Mouse (Mus musculus): ENCODE measurements at regions not wholly inside any gene's neighbourhood (a gene's known extent, or its start where the extent isn't known, plus 50 kb on each side); places are given as distances from the start of the nearest gene placed in this dataset.

GRCm38 (mm10) chr1:185684638-185685037 lies 230.0 kb downstream of the Slc30a10 start:
- DNase-seq, result peak; percentile 10 to 20
- intact Hi-C loops (cut with DNase I), result loop anchor here (5.0 to 10.0 kb wide), 2 partner anchors 137 to 490 kb away; no protein-coding TSS in a partner anchor

DNA sequence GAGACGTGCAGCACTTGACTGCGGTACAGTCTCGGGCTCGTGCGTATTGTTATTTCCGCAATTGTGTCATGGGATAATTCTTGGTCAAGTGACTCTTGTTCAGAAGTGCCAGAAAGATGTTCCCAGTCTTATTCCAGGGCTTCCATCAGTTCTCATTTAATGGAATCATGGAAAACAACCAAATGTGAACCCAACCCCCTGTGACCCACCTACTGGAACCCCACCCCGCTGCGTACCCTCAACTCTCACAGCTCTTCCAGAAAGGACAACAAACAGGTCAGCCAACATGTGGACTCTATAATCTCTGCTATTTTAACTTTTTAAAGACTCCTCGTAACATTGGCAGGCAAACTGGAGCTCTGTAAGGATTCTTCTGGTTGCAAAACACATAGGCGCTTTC lies 233.9 kb downstream of the Slc30a10 start:
- intact Hi-C loops (cut with DNase I), result loop anchor here (10.0 kb wide), 1 partner anchor 486 kb away; no protein-coding TSS in a partner anchor
- no peak for DNase-seq

- intact Hi-C loops (cut with DNase I), result no loop called here
Measured at GRCm38 (mm10) chr1:185695394-185695793, 240.7 kb downstream of the Slc30a10 start.

GRCm38 (mm10) chr1:185699758-185700157 lies 245.1 kb downstream of the Slc30a10 start:
- DNase-seq, result no peak
- intact Hi-C loops (cut with DNase I), result no loop called here

More at GRCm38 (mm10) chr1:185695394-185695793, 240.7 kb downstream of the Slc30a10 start:
- DNase-seq, result no peak

- no peak for DNase-seq
- intact Hi-C loops (cut with DNase I), result no loop called here
Measured at GRCm38 (mm10) chr1:185726324-185726723, 271.7 kb downstream of the Slc30a10 start.

DNA sequence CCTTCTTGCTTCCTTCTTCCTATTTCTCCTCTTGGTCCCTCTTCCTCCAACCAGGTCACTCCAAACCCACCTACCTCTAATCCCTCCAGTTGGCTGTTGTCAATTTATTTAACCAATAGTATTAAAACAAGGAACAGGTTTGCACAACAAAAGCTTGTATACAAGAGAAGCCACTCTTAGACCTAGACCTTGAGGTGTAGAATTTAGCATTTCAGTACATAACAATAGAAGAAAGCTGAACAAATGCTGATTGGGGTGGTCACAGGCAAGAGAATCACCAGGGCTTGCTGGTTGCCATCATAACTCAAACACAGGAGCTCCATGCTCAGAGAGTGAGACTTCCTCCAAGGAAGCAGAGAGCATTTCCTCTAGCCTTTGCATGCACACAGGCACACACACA lies 272.2 kb downstream of the Slc30a10 start:
- intact Hi-C loops (cut with DNase I), result no loop called here

GRCm38 (mm10) chr1:185727749-185728148 lies 273.1 kb downstream of the Slc30a10 start:
- intact Hi-C loops (cut with DNase I), result no loop called here
- no peak for DNase-seq

More for the DNA sequence above, 272.2 kb downstream of the Slc30a10 start:
- no peak for DNase-seq

- no peak for DNase-seq
- intact Hi-C loops (cut with DNase I), result no loop called here
Measured at GRCm38 (mm10) chr1:185728406-185728805, 273.8 kb downstream of the Slc30a10 start.

DNA sequence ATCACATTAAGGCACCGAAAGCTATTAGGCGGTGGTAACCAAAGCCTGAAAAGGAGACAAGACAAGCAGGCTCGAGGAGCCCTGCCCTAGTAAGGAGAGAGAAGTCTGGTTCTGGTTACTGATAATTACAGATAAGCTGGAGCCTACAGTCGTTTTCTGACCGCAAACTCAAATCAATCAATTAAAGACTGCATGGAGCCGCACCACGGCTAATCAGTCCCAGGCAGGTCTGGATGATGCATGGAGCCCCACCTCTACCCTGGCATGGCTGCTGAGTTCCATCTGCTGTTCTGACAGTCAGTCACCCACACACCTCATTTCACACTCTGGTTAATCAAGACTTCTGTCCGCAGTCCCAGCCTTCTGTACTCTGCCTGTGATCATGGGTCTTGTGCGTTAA lies 276.4 kb downstream of the Slc30a10 start:
- no peak for DNase-seq
- intact Hi-C loops (cut with DNase I), result no loop called here

DNA sequence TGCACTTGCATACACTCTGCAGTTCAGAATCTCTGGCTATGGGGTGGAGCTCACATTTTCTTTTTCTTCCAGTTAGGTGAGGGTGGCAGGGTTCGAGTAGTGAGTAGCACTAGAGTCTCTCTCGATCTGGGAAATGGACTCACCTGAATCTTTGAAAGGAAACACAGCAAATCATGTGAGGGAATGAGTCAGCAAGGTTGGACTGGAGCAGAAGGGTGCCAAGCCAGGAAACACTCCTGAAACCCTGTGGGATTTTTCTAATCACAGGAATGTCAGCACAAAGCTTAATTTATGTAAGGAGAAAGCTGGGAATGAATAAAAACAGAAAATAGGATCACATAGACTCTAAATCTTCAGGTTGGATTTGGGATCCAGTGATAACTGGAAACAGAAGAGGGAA lies 282.1 kb downstream of the Slc30a10 start:
- no peak for DNase-seq
- intact Hi-C loops (cut with DNase I), result no loop called here

DNA sequence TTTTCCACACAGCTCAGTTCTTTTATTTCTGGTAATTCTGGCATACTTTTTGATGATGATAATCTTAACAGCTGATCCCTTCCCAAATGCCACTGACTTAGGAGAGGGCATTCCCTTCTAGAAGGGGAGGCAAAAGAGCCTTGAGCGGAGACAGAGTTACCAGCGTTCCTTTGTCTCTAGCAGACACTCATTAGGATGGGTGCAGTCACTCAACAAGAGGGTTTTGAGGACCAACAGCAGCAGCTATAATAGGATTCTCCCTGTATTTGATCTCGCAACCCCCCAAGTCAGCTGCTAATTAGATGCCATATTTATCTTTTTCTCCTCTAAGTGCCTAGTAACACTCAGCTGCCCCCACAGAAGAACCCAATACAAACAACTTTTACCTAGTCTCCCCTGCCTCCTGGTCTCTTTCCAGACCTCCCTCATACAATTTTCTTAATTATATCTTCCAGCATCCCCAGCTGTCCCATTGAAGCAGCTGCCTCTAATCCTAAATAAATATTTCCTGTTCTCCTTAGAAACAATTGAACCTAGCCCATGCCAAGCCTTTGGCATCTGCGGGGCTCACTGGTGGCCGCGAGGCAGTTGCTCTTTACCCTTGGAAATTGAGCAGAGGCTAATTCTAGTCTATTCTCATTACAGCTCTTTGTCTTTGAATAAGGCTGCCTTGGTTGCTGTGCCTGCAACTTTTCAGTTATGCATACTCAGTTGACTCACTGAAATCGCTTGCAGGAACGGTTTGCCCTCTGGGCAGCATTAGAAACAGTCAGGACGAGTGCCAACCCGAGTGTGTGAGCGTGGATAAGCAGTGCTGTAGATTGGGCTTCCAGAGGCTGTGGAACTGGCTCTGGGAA lies 286.6 kb downstream of the Slc30a10 start:
- intact Hi-C loops (cut with DNase I), result no loop called here
- peak in 1 of 2 experiments; percentile 7 for DNase-seq

DNA sequence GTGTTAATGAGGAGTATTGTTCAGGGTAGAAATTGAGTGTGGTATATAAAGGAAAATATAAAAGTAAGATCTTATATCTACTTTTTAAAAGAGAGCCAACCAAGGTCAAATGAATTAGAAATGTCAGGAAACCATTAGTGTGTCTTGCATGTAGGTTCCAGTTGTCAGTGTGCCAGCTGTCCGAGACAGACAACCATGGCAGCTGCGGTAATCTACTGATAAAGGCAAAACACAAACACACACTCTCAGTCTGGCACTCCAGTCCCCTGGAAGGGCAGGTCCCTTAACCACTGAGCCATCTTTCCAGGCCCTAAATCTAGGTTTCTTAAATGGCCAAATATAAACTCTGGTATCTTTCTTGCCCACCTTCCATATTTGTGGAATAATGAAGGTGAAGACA lies 294.6 kb downstream of the Slc30a10 start:
- DNase-seq, result no peak
- intact Hi-C loops (cut with DNase I), result no loop called here

DNA sequence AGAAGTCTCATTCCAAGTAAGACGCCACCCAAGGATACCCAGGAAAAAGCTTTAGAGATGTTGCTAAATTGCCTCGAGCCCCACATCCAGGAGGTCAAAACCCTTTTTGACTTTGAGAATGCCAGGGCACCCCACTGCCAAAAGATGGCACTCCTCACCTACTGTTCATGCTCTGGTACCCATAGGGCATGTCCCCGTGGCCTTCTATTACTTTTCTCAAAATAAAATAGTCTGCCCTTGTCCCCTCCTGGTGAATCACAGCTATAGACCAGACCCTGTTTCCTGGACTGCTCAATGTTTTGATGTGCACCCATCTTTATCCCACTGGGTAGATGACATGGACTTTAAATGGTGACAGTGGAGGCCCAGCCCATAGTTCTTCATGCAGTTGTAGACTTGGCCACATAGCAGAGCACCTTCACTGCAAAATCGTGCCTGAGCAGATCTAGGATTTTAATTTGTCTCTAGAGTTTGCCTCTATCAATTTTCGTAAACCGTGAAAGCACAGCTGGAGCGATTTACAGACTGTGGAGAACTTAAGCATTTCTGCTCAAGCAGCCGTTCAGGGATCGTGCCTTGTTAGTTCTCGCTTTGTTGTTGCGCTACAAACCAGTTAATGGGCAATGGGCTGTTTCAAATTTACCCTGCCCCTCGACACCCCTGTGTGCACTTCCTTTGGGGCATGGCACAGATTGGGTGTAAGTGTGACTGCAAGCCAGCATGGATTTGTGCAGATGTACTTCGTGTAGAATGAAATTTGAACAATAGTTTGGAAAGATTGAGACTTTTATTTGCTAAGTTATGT lies 300.0 kb downstream of the Slc30a10 start:
- intact Hi-C loops (cut with DNase I), result loop anchor here (2.0 kb wide), 1 partner anchor 968 kb away; no protein-coding TSS in a partner anchor
- DNase-seq, result no peak

DNA sequence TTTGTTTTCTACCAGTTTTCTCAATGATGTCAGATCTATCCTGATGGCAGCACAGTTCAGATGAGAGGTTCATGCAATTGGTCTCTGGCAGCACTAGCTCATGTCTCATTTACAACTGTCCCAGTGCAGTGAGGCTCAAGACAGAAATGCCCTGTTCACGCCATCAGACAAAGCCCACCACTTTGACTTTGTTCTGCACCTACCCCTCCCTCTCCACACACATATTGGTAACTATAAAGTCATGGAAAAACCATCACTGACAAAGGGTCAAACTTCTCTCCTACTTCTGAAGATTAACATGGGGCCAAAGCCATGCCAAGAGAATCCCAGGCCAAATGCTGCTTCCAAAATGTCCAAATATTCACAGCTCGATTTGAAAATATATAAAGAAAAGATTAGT lies 302.7 kb downstream of the Slc30a10 start:
- intact Hi-C loops (cut with DNase I), result no loop called here
- DNase-seq, result no peak

DNA sequence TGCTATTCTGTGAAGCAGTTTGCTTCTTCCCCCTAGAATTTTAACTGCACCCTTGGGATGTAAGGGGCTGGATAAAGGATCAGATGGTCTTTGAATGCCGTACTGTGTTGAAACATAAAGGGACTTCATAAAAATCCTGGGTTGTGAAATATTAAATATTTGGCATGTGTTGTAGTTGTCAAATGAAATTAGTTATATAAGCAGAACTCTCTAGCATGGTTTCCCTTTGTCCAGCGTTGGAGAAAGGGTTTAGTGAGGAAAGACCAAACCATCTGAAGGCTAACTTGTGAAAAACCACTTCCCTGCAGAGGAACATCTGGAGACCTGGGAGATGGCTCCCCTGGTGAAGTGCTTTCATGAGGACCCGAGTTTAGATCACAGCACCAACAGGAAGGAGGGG lies 319.6 kb downstream of the Slc30a10 start:
- intact Hi-C loops (cut with DNase I), result no loop called here
- no peak for DNase-seq

- intact Hi-C loops (cut with DNase I), result no loop called here
Measured at GRCm38 (mm10) chr1:185779604-185780003, 325.0 kb downstream of the Slc30a10 start.

DNA sequence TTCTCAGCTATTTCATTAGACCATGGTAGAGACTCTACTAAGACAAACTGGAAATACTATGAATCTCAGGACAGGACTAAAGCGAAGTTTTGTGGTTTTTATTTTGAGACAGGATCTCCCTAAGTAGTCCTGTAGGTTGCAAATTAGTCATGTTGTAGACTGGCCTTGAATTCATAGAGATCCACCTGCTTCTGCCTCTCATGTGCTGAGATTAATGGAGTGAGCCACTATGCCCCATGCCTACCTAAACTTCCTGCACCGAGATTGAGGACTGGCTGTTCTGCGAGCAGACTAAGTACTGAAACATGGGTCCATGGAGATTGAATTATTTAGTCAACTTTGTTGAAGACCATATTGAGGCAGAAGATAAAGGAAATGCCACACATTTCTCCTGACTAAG lies 315.0 kb downstream of the Lyplal1 start:
- intact Hi-C loops (cut with DNase I), result no loop called here
- DNase-seq, result no peak

More at GRCm38 (mm10) chr1:185779604-185780003, 325.0 kb downstream of the Slc30a10 start:
- DNase-seq, result no peak

GRCm38 (mm10) chr1:185814901-185815300 lies 302.2 kb downstream of the Lyplal1 start:
- intact Hi-C loops (cut with DNase I), result no loop called here
- no peak for DNase-seq

- DNase-seq, result no peak
- intact Hi-C loops (cut with DNase I), result no loop called here
Measured at GRCm38 (mm10) chr1:185819044-185819443, 298.1 kb downstream of the Lyplal1 start.

DNA sequence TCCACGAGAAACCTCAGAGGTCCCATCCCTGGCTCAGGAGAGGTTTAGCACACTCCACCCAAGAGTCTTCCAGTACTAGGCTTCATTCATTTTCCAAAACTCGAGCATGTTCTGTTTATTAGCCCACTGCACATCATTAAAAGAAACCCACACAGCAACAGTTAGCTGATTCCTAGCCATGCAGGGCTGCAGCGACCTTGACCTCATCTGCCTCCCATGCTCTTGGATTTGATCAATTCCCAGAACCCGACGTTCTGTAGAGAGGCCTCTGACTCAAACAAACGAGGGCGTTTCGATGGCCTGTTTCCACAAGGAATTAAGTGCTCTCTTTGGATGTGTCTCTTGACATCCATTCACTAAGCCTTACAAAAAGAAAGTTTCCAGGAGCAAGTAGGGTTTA lies 294.9 kb downstream of the Lyplal1 start:
- DNase-seq, result no peak
- intact Hi-C loops (cut with DNase I), result no loop called here

DNA sequence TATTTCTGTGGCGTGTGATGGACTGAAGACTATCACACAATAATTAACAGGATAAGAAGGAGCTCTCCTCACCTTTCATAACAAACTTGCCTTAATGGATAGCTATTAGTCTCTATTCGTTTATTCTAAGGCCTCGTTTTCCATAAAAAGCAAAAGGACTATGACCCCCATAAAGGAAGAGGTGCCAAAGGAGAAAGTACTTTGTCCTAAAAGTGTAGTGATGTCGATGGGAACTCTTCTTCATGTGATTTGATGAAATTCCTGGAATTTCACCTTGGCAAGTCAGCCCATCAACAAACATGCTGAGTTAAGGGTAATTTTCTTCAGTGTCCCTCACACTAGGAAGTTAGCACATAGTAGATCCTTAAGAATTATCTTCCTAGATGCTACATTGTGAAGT lies 293.9 kb downstream of the Lyplal1 start:
- DNase-seq, result no peak
- intact Hi-C loops (cut with DNase I), result no loop called here
